Mouse (Mus musculus) kidney, embryonic 14.5 days (tissue): Measurements from ENCODE around the gene Agrn. TPM values are rescaled to one million over a fixed set of nuclear protein-coding genes. Genes with fewer than 3 reads are reported as not detected.

ENCODE experiments used
- ATAC-seq: fragments of 200-750 bp; cut with Nextera tagmentation; 2 replicates; pipeline ENCODE4 v1.8.0; 2017; ENCODE audit warnings: moderate number of reproducible peaks, mild to moderate bottlenecking, moderate TSS enrichment, moderate library complexity; ENCODE audit not compliant: low FRiP score, low TSS enrichment
- H3K27ac ChIP-seq: fragments of 300-500 bp; sonication (generic); 2 replicates; pipeline ENCODE4 v1.5.1; 2014; ENCODE audit warnings: low read depth, mild to moderate bottlenecking, low read length, moderate library complexity, mixed read lengths
- H3K27me3 ChIP-seq: fragments of 300-500 bp; sonication (generic); 2 replicates; pipeline ENCODE4 v1.6.1; 2014; ENCODE audit warnings: mild to moderate bottlenecking, low read length; ENCODE audit not compliant: control insufficient read depth, insufficient read depth
- H3K36me3 ChIP-seq: fragments of 300-500 bp; sonication (generic); 2 replicates; pipeline ENCODE4 v1.6.1; 2014; ENCODE audit warnings: low read length, mixed read lengths; ENCODE audit not compliant: control insufficient read depth, insufficient read depth
- H3K4me1 ChIP-seq: fragments of 300-500 bp; sonication (generic); 2 replicates; pipeline ENCODE4 v1.6.1; 2014; ENCODE audit warnings: low read length, mixed read lengths; ENCODE audit not compliant: control insufficient read depth, insufficient read depth
- H3K4me2 ChIP-seq: fragments of 300-500 bp; sonication (generic); replicated peaks from 2 replicates; pipeline ENCODE4 v1.6.1; 2014; ENCODE audit warnings: low read depth, mild to moderate bottlenecking, low read length
- H3K4me3 ChIP-seq: fragments of 300-500 bp; sonication (generic); 2 replicates; pipeline ENCODE4 v1.5.1; 2014; ENCODE audit warnings: mild to moderate bottlenecking, low read length
- H3K9ac ChIP-seq: fragments of 300-500 bp; sonication (generic); 2 replicates; pipeline ENCODE4 v1.6.1; 2014; ENCODE audit warnings: low read depth, mild to moderate bottlenecking, low read length, moderate library complexity
- H3K9me3 ChIP-seq: fragments of 300-500 bp; sonication (generic); 2 replicates; pipeline ENCODE4 v1.6.1; 2016; ENCODE audit warnings: low read length; ENCODE audit not compliant: control insufficient read depth
- WGBS: fragments of 180-500 bp; shearing (Covaris S2); extraction: QIAGEN DNeasy Blood & Tissue Kit; methylation state at CpG from one replicate; pipeline ENCODE4 v1.1.7; 2014; 5-methylcytosine and 5-hydroxymethylcytosine counted together
- microRNA-seq: library from miRNA; unstranded; fragments of <30 nt; microRNA quantifications from one replicate; pipeline ENCODE4, GENCODE M21; 2016
- polyA plus RNA-seq: library from polyadenylated mRNA; unstranded; fragments of >200 nt; fragmentation: Nextera tagmentation; extraction: Ambion mirVana; gene quantifications from 2 replicates; pipeline ENCODE4 v1.2.1, GENCODE M21; 2014

Agrn gene
- polyA plus RNA-seq, 1 experiment from 2014 or later = 83.9 TPM

DNA sequence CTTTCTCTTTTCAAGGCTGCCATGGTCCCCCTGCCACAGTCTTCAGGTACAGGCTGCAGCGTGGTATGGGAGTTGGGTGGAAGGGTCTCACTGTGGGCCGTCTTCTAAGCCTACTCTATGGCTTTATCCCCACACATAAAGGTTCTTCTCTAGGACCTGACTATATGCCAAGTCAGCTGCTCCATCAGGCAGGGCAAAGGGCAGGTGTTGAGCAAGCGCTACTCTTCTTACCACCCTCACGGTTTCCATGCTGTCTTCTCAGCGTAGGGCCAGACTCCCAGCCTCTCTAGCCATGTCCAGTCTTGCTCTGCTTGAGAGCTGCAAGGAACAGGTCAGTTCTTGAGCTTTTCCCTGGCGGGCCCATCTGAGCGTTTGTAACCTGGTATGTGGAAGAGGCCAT, 73.2 kb downstream of the Agrn start:
- no peak overlapping the region for H3K4me3 ChIP-seq
- H3K27me3 ChIP-seq = no peaks in the 10 kb centered on the region
- peaks cover 79% of the 10 kb centered on the region for H3K36me3 ChIP-seq
- WGBS = 96% methylated on average over 7 of the region's 7 CpGs
- no peak overlapping the region for H3K4me2 ChIP-seq
- no peaks in the 10 kb centered on the region for H3K4me1 ChIP-seq
- H3K9ac ChIP-seq = no peak overlapping the region
- ATAC-seq = no peak
- H3K9me3 ChIP-seq = no peaks in the 10 kb centered on the region
- no peak overlapping the region for H3K27ac ChIP-seq

Small RNA genes within 50 kb of the gene (microRNA-seq; reads per million reads assigned to microRNA genes)
- gene Mir7658 = 4.6 reads per million, percentile 19 among the genes with 10 or more reads in this experiment

Other genes with a start within 250 kb of the Agrn start
- 129 and 142 TPM in 2 replicates for gene C1qtnf12, start 235.2 kb downstream of the Agrn start, polyA plus RNA-seq
- 20.0 and 20.8 TPM in 2 replicates for gene B3galt6, start 204.8 kb downstream of the Agrn start, polyA plus RNA-seq
- gene Sdf4, start 204.6 kb downstream of the Agrn start, polyA plus RNA-seq = 131 and 165 TPM in 2 replicates
- gene Tnfrsf4, start 183.6 kb downstream of the Agrn start, polyA plus RNA-seq = 0.76 and 0.77 TPM in 2 replicates
- gene Tnfrsf18, start 171.3 kb downstream of the Agrn start, polyA plus RNA-seq = 2.3 and 2.8 TPM in 2 replicates
- gene Ttll10, start 138.1 kb downstream of the Agrn start, polyA plus RNA-seq = 3.5 and 6.0 TPM in 2 replicates
- 30.2 and 47.3 TPM in 2 replicates for gene 9430015G10Rik, start 87.5 kb downstream of the Agrn start, polyA plus RNA-seq
- gene Rnf223, start 67.0 kb downstream of the Agrn start, polyA plus RNA-seq = 0.35 and 0.57 TPM in 2 replicates
- 0.36 TPM in 1 of 2 replicates, not detected in the other for gene Isg15, start 3.3 kb upstream of the Agrn start, polyA plus RNA-seq
- 1.0 and 1.6 TPM in 2 replicates for gene AW011738, start 5.8 kb upstream of the Agrn start, polyA plus RNA-seq
- gene Perm1, start 18.4 kb upstream of the Agrn start, polyA plus RNA-seq = 0.67 and 0.92 TPM in 2 replicates
- gene Plekhn1, start 37.4 kb upstream of the Agrn start, polyA plus RNA-seq = 17.4 and 20.3 TPM in 2 replicates
- gene Noc2l, start 38.5 kb upstream of the Agrn start, polyA plus RNA-seq = 79.7 and 109 TPM in 2 replicates
- 0.18 and 0.20 TPM in 2 replicates for gene Samd11, start 58.2 kb upstream of the Agrn start, polyA plus RNA-seq
- not detected in 2 replicates for gene Vmn2r-ps159, start 133.6 kb upstream of the Agrn start, polyA plus RNA-seq